Mouse (Mus musculus) gastrocnemius, postnatal 4 days (tissue): Measurements from ENCODE around the gene Ang4. TPM values are rescaled to one million over a fixed set of nuclear protein-coding genes. Genes with fewer than 3 reads are reported as not detected.
"Not testable (repeated sequence)": the region's sequence is repeated elsewhere in the genome, so short reads cannot be mapped to it uniquely, and the experiment has no call there.

Experiments used
- DNase-seq, 2 experiments: peaks; one replicate each; pipeline ENCODE4 v3.0.0; 2021 to 2022; ENCODE audit warnings: low spot score in 2 of 2, mixed read lengths in 2 of 2
- long read RNA-seq, 2 experiments: library from polyadenylated mRNA; stranded (forward); transcript quantifications; one replicate each; pipeline ENCODE4 v2.0.0; 2021
- total RNA-seq, 2 experiments: library from RNA; stranded (reverse); gene quantifications; 2 replicates each; pipeline ENCODE4 v1.2.3; 2021

The Ang4 gene
- not detected for total RNA-seq
- long read RNA-seq, experiment 1: 0 reads
- long read RNA-seq, experiment 2: 0 reads

DNA sequence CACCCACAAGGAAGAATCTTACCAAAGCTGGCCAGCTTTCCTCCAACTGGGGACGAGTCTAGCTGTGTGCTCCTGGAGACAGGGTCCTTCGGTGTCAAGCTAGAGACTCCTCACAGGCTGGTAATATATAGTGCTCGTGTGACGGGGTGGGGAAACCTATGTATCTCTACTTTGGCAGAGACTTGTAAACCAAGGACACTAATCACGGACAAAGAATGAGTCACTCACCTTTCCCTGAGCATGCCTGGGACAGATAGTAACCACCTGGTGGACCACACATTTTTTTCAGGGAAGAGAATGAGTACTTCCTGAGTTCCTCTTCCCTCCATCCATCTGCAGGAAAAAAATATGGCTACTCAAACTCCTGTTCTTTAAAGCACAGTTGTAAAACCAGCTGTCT lies at the start of gene Ang4:
TSS of gene Ang4 (minus strand) at position 101 of the 400 bp plus-strand sequence.
- no peak for DNase-seq

DNA sequence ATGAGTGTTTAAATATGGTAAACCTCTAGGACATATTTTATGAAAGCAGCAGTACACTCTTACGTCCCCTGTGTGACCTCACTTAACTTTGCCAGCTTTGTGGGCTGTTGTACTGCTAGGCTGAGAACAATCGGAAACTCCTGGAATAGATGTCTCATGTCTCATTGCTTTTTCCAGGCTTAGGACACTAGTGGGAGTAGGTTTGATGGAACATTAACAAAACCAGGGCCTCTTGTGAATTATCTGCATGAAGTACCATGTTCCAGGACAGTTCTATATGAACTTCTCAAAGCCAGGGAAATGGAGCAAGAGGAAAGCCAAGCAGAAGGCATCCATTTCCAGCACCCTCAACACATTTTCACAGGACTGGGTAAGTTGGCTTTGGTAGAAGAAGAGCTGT lies 26.4 kb upstream of the Ang4 start, which contains the start of gene AY358078:
TSS of gene AY358078 (plus strand) at position 301 of the 400 bp plus-strand sequence.
- DNase-seq: no peak

DNA sequence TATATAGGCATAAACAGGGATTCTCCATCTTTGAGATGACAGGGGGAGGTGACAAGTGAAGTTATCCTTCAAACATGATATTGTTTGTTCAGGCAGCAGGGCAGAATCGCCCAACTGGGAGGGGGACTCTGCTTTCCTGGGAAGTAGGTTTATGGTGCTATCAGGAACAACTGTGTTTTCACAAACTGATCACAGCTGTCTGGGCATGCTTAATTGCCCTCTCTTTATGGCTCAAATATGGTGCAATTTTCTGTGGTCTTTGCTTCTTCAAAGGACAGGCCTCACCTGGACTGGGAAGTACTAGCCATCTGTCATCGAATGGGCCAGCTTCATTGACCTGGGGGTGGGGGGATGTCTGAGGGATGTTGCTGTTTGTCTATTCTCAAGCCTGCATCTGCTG lies 20.7 kb upstream of the Ang4 start:
- DNase-seq: no peak

DNA sequence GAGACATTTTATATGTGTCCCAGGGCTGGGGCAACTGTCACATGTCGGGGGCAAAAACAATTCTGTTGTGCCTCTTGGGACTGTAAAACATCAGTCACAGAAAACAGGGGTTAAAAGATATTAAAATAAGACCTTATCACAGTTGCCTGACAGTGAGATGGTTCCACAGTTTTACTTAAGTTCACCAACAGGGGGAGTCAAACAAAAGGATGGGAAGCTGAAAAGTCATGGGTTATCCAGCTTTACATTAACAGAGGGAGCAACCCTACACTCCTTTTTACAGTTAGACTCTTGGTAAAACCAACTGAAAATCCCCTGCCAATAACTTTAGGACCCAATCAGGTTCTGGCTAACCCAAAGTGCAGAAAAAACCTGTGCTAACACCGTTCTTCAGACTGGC lies 15.8 kb upstream of the Ang4 start:
- no peak for DNase-seq

DNA sequence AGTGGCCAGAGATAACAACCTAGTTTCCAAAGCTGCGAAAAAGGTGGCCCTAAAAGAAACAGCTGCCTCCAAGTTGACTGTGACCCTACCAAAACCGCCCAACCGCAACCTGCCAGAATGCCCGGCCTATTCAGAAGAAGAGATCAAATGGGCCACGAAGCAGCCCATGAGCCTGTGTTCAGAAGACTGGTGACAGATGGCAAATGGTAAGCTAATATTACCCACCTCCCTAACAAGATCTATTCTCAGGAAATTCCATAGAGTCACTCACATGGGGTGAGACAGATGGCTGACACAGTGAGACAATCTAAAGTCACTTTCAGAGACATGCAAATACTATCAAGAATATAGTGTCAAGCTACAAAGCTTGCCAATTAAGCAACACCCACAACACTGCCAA lies 13.7 kb upstream of the Ang4 start:
- no peak for DNase-seq

DNA sequence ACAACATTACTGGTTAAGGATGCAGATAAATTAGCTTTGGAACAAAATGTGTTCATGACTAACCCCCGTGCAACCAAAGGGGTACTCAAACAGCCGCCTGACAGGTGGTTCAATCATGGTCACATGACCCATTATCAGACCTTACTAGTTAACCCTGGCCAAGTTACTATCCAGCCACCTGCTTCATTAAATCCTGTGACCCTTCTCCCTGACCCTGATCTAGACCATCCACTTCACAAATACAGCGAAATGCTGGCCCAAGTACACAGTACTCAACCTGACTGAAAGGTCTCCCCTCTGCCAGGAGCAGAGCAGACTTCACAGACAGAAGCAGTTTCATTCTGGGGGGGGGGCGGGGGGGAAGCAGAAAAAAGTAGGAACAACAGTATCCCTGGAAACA lies 12.9 kb upstream of the Ang4 start:
- no peak for DNase-seq

DNA sequence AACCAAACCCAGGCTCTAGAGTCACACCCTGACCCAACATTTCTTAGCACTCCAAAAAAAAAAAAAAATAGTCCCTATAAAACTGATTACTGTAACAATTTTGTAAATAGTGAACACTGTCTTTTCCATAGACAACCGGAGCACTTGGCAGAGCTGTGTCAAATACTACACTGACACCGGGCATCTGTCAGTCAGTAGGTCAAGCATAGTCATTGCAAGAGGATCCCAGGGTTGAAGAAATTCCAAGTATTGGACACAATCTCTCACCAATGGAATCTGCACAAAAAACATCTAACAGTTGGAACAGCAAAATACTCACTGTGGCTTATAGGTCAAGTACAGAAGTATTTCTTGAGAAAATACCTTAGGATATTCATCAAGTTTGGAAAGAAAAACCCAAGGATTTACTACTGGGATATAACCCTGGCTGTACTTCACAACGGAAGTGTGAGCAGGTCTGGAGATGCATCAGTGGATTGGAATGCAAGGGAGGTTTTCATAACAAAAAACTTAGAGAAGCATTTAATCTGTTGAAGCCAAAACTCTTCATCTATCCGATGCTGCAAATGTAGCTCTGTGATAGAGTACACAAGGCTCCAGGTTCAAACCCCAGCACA lies 5.6 kb upstream of the Ang4 start:
- DNase-seq: no peak

DNA sequence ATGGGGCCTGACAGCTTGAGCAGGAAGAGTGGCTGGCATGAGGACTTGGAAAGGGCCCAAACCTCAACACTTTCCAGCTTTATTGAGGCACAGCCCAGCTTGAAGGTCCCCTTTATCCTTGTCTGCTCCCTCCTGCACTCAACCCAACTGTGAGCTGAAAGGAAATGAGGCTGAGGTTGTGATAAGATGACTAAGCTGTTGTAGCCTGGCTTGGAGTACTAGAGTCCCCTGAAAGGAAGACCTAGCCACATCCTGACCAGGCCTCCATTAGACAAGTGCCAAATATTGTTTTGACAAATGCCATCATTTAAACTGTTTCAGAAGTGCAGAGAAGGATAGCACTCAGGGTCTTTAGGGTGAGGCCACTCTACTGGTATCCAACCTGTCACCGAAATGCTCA lies 4.4 kb upstream of the Ang4 start:
- DNase-seq: no peak

DNA sequence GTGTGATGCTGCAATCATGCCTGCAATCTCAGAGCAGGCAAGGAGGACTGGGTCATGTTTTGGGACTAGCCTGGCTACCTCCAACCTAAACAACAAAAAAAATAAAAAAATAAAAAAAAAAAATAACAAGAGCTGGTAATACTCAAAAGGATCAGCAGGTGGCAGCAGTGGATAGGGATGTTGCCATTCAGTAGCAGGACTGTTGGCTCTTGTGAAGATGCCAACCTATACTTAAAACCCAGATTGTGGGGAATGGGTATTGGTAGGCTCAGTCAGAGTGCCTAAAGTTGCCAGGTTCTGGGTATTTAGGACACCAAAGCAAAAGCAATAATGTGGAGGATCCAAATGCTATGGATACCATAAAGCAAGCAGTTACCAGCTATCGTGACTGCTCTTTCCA lies 2.0 kb downstream of the Ang4 start:
- DNase-seq: not testable (repeated sequence)

DNA sequence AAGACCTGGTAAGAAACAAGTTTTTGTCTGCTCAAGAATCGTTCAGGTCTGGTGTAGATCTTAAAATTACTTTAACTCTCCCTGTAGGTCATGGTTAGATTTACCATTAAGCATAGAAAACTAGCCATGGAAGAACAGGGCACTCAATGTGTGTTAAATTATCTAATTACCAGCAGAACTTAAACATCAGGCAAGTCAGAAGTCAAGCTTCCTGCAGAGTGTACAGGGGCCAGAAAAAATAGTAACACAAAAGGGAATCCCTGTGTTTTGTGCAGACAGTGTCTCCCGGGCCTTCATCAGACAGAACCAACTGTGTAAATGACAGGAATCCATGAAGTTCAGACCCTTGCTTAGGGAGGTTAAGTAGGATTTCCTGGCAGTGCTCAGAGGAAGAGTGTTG lies 17.4 kb downstream of the Ang4 start:
- no peak for DNase-seq

DNA sequence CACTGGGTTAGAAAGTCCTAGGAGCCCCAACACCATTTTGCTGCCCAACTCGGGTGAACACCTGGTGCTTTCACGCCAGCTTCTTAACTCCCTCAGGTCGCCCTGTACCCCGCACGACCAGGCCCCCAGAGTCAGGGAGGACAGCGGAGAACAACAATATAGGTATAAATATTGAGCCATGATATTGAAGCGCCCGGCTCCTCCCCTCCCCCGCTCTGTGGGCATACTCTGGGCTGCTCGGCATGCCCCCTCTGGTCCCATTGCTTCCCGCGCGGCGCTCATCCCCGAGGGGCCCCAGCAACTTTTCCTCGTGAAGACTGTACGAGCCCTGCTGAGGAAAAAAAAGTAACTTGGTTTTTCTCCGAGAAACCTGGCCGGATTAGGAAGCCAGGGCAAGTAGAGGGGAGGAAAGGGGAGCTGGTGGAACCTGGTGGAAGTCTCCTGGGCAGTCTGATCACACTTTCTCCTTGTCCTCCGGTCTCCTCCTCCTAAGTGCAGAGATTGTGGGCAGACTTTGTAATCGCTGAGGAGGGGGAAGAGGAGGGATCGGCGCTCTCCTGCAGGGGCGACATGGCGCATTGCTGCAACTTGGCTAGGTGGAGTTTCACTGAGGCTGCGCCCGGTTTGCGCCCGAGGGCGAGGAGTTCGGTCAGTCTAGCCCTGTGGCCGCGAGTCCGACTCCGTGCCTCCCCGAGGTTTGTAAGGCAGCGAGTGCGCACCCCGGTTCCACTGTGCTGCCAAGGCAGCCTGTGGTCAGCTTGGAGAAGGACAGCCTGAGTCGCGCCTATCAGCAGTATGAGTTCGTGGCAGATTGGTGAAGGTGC lies 32.8 kb downstream of the Ang4 start:
- no peak for DNase-seq

DNA sequence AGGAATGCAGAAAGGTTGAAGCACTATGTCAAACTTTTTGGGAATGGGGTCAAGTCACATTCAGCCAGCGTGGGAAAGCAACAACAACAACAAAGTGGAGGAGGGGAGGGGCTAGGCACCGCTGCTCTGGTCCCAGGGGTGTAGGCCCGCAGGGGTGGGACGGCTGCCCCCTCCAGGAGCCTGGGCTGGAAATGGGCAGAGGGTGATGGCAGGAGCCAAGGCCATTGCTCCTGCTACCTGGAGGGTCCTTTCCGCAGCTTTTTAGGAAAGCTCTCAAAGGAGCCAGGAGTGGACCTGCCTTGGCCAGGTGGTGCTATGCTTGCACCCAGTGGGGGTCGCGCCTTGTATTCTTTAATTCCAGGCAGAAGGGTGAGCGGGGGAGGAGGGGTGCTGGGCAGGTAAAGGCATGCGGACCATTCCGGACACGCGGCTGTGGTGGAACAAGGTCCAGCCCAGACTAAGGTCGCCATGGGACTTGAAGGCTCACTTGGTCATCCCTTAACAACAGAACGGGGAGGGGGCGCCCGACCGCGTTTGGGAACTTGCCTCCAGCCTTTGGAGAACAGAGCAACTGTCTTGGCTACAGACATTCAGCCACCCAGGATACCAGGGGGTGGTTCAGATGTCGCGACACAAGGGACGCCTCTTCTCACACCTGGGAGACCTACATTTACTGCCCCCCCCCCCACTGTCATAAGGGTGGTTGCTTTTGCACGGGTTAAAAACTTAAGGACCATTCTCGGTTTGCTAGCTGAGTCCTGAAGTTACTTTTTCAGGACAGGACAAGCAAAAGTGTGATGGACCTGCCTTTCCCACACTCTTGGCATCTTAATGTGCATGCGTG lies 34.0 kb downstream of the Ang4 start:
- no peak for DNase-seq

DNA sequence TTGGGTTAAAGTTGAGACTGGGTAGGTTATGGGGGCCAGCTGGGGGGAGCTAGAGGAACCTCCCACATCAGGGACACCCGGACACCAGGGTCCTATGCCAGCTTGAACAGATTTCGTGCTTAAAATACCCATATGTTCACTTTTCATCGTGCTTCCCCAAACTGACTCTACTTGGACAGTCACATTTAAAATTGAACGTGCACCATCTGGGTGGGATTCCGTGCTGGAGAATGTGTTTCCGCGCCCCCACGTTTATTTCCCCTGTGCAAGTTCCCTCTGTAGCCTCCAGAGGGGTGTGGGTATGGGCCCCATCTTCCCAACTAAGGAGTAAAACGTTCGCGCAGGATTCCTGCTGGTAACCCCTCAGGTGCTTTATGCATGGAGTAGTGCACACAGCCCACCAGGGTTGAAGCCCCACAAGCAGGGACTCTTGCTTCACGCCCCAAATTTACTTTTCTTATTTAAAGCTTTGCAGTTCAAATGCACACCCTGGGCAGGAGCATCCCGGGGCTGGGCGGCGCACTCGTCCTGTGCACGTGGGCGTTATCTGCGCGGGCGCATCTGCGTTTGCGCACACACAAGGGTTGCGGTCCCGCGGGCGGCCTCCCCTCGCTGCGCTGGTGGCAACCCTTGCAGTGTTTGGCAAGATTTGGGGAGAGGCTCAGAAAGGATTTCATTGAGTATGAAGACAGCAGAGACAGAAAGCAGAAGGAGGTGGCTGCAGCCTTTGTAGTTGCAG lies 34.8 kb downstream of the Ang4 start:
- no peak for DNase-seq

DNA sequence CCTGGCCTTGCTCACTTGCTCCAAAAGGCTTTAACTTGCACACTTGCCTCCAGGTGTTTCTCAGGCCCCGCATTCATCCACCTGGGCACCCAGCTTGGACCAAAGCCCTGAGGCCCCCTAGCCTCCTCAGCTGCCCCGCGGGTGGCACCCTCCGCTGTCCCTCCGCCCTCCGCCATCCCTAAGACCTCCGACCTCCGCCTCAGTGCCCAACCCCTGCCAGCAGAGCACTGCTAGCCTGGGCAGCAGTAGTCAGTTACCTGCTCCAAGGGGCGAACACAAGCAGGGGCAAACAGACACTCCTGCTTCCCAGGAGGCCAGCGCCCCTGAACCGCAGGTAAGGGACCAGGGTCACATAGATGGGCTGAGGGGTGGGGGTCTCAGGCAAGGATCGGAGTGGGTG lies 35.4 kb downstream of the Ang4 start:
- no peak for DNase-seq

DNA sequence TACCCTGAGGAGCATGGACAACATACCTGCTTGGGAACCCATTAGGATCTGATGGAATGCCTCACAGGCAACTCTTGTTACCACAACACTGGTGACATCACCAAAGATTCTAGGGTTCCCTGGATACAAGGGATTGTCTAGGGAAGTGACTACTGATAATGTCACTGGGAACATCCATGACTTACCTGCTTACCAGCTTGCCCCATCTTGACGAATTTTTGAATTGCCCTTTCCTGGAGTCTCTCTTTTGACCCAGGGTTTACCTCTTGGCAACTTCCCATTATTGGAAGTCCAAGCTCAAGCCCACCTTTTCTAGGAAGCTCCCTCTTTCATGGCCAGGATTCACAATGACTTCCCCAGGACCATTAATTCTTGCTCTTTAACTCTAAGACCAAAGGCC lies 56.3 kb downstream of the Ang4 start, which contains the start of gene Gm5800:
TSS of gene Gm5800 (minus strand) at position 101 of the 400 bp plus-strand sequence.
- DNase-seq: no peak

Other genes starting within 250 kb of the Ang4 start
- gene Gm5622, start 220.8 kb downstream of the Ang4 start, total RNA-seq: not detected
- gene Gm17175, start 199.5 kb downstream of the Ang4 start, total RNA-seq: not detected
- not detected for gene Gm17174, start 181.5 kb downstream of the Ang4 start, total RNA-seq
- gene Gm17078, start 162.3 kb downstream of the Ang4 start, total RNA-seq: not detected
- gene Gm4181, start 137.9 kb downstream of the Ang4 start, total RNA-seq: not detected
- gene Gm17079, start 78.1 kb downstream of the Ang4 start, total RNA-seq: not detected
- not detected for gene Gm5800, start 56.4 kb downstream of the Ang4 start, total RNA-seq
- gene AY358078, start 26.5 kb upstream of the Ang4 start, total RNA-seq: not detected
- gene Ear6, start 80.1 kb upstream of the Ang4 start, total RNA-seq: not detected
- gene Mettl17, start 111.3 kb upstream of the Ang4 start, total RNA-seq: 10 to 100 TPM; 11.4 to 14.3 TPM
- gene Slc39a2, start 119.3 kb upstream of the Ang4 start, total RNA-seq: under 1 TPM; 0.47 to 0.96 TPM
- gene Ndrg2, start 140.6 kb upstream of the Ang4 start, total RNA-seq: 100 to 1,000 TPM; 315 to 500 TPM
- not detected for gene Tppp2, start 144.8 kb upstream of the Ang4 start, total RNA-seq
- not detected for gene Rnase13, start 149.2 kb upstream of the Ang4 start, total RNA-seq
- gene Arhgef40, start 211.1 kb upstream of the Ang4 start, total RNA-seq: 10 to 100 TPM; 90.4 to 92.7 TPM
- 1 to 10 TPM; 1.1 to 2.8 TPM for gene Tmem253, start 242.1 kb upstream of the Ang4 start, total RNA-seq
- gene Zfp219, start 247.1 kb upstream of the Ang4 start, total RNA-seq: 10 to 100 TPM; 28.3 to 29.7 TPM